Mouse (Mus musculus) layer of hippocampus, postnatal 14 days (tissue): ENCODE measurements around the gene Fdxr. TPM values are rescaled to one million over a fixed set of nuclear protein-coding genes. Genes with fewer than 3 reads are reported as not detected.
A peak's percentile ranks its signal among the peaks of the same experiment; 100 is the strongest.

Source experiments
- DNase-seq, 2 experiments: peaks; one replicate each; pipeline ENCODE4 v3.0.0; 2021 to 2022; ENCODE audit warnings: low spot score in 2 of 2, mixed read lengths in 1 of 2
- total RNA-seq, 2 experiments: library from RNA; stranded (reverse); gene quantifications; 2 replicates each; pipeline ENCODE4 v1.2.3; 2021

Fdxr gene
- total RNA-seq, 2 experiments from 2014 or later = 19.4 to 21.3 TPM

DNA sequence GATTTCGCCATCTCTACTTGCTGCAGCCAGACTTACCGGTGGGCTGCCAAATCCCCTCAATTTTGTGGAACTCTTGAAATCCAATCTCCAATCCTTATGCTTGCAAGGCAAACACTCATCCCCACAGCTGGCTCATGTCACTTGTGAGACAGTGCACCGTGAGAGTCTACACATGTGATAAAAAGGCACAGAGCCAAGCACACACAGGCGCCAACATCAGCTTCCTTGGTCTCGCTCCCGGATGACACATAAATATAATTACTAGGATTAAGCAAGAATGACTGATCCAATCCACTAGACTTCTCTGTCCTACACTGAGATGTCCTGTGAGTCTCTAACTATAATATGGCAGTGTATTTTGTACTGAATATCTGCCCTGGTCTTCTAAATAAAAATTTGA is 14.1 kb upstream of the Fdxr start:
- DNase-seq = no peak

DNA sequence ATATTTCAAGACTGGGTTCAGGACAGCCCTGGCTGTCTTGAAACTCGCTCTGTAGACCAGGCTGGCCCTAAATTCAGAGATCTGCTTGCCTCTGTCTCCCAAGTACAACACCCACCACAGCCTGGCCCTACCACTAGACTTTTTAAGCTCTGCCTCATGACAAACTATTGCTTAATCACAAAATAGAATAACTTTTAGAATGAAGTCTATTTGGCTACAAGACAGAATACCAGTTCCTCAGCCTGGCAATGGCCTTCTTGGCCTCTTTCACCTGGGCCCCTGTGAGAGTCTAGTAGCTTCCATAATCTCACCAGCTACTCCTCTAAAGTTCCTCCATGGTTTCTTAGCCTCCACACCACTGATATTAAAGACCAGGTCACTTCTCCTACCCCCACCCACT is 13.5 kb upstream of the Fdxr start:
- no peak for DNase-seq

DNA sequence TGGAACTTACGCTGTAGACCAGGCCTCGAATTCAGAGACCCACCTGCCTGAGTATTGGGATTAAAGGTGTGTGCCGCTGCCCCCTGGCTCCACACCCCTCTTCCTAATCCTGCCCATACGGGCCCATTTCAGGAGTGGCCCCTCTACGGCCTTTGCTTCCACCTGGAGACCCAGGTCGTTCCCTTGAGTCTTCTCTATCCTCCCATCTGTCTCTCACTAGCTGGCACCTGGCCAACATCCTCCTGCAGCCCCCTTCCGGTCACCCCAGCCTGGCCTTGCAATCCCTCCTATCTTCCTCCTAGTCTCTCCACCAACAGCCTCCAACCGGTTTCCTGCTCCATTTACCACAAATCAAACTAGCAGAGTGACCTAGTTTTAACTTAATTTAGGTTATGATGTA is 13.0 kb upstream of the Fdxr start:
- DNase-seq = no peak

DNA sequence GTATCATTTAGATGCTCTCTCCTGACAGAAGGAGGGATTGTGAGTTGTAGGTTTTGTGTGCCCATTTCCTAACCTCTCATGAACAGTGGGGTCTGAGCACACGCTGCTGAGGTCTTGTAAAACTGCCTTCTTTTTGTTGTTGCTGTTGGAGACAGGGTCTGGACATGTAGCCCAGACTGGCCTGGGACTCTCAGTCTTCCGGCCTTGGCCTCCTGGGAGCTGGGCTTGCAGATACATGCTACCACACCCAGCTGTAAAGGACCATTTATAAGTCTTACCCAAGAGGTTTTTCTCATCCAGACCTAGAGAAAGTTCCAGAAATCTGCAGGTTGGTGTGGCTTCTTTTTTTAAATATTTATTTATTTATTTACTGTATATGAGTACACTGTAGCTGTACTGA is 11.5 kb upstream of the Fdxr start:
- DNase-seq = no peak

DNA sequence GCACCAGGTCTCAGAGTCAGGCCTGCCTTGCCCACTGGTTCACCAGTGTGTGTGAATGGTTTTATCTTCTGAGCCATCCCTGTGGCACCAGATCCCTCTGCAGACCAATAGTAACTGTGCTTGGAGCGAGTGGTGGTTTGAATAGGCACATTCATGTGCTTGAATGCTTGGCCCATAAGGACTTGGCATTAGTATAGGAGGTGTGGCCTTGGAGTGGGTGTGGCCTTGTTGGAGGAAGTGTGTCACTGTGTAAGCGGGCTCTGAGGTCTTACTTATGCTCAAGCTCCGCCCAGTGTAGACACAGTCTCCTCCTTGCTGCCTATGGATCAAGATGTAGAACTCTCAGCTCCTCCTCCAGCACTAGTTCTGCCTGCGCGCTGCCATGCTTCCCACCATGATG is 10.5 kb upstream of the Fdxr start:
- DNase-seq = no peak

DNA sequence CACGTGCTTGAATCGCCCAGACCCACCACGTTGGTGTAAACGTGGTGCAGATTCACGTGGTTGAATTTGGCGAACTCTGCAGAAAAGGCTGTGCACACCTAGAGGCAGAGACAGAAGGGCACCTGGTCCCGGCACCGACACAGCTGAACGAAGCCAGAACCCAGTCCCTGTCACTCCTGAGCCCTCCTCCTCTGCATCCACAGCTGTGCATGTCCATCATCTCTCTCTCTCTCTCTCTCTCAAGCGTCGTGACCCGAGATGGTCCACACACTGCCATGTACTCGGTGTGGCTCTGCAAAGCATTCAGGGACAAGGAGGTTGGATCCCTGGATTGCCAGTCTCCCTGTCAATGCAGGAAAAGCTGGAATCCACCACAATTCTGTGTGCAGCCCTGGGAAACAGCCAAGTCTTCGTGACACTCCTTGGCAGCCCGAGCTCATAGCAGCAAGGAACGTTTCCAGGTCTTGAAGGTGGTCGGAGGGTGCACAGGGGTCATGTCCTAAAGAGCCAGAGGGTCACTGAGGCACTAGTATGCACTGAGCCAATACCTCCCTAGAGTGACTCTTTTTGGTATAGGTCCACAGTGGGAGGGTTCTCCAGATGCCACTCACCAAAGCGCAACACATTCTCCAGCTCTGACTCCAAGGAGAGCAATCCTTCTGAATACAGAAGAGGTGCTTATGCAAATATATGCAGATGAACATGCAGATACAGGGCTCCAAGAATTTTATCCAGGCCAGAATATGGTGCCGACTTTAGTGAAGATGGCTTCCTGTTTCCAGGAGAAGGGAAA is 9.5 kb upstream of the Fdxr start:
- DNase-seq = peak in 1 of 2 experiments; percentile 26

DNA sequence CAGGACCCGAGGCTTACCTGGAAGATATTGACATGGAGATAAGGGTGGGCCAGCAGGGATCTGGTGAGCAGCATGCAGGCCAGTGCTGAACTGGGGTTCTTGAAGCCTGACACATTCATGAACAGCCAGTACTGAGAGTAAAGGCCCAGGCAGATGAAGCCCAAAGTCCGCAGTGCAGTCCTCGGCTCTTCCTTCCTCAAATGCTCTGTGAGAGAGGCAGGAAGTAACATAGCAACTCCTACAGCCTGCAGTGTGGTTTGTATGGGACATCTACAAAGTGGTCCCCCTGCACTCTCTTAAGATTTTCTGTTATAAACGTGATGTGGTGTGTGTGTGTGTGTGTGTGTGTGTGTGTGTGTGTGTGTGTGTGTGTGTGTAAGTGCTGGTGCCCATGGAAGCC is 8.4 kb upstream of the Fdxr start:
- DNase-seq = no peak

DNA sequence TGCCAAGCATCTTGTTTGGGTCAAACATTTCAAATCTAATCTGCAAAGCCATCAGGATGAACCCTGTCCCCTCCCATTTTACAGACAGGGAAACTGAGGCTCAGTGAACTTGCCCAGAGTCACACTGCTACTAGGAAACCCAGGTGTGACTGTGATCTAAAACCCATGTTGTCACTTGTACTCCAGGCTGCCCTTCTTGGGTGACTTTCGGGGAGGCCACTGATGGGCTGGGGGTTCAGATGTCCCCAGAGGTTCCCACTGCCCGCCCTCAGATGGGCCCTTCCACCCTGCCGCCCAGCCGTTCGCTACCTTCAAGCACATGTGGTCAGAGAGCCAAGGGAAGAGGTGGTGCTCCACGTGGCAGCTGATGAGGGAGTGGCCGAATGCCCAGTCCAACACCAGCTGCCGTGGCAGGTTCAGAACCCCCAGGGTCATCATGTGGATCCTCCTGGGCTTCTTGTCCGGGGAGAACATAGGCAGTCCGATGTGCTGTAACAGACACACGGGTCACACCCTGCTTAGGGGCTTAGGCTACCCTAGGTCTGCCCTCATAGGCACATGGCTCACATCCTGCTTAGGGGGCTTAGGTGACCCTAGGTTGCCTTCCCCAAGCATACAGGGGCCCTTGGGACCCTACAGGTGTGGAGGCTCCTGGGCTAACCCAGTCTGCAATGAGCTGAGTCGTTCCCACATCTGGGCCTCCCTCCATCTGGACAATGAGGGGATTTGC is 7.2 kb upstream of the Fdxr start:
- no peak for DNase-seq

DNA sequence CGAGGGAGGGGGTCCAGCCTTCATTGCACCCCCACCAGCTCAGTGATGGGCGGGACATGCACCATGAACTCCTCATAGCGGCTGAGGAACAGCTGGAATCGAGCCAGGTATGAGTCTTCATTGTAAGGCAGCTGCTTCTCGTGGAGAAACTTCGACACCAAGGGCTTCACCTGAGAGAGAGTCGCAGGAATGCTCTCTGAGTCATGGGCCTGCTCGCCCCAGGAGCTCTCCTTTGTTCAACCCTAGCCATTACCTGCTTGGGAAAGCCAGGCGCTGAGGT is 6.6 kb upstream of the Fdxr start:
- no peak for DNase-seq

DNA sequence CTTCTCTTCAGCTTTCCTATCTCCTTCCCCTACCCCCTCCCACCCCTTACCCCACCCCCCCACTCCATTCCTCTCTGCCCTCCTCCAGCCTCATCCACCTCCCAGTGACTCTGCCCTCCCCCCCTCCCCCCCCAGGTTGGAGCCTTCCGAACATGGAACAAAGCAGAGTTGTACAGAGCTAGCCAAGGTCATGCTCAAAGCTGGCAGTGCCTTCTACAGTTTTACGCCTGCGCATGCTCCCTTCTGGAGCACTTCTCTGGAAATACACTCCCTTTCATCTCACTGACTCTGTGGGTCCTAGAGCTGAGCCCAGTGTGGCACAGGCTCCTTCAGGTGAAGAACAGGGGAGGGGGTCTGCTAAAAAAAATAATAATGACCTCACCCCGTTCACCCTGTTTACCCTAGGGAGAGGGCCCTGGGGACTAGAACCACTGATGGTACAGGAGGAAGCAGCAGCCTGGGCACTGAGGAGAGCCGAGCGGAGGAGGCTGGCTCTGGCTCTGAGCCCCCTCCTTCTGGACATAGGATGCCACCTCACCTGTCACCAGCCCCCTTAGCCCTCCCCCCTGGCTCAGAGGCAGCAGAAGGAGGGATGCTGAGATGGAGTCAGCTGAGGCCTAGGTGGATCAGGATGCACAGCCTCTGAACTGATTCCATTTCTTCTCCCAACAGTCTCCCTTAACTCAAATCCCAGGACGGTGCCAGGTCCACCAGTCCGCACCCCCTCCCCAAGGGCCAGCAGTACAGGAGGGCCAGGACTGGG is 6.1 kb upstream of the Fdxr start:
- peak; percentile 28 to 65 for DNase-seq

DNA sequence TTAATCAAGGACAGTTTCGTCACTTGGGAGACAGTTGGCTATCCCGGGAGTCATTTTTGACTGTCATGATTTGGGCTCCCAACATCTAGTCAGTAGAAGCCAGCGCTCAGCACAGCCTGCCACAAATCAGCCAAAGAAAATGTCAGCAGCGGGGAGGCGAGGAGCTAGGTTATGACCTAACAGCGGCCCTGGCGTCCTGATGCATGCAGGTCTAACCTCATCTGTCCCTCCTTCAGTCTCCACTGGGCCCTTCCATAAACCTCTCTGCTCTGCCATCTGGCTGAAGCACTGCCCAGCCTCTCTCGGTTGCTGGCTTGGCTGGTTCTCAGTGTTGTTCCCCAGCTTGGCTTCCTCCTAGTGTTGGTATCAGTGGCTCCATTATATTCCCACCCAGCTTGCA is 5.4 kb upstream of the Fdxr start:
- peak; percentile 63 to 77 for DNase-seq

DNA sequence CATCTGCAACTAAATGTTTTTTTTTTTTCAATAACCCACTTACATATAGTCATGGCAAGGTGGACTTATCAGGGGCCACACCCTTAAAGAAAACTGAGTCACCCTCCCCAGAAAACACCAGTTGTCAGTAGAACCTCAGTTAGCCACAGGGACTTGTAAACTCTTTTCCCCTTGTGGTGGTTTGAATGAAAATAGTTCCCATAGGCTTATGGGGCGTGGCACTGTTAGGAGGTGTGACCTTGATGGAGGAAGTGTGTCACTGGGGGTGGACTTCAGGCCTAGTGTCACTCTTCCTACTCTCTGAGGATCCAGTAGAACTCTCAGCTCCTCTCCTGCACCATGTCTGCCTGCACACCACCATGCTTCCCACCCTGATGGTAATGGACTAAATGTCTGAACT is 2.9 kb upstream of the Fdxr start:
- DNase-seq = no peak

DNA sequence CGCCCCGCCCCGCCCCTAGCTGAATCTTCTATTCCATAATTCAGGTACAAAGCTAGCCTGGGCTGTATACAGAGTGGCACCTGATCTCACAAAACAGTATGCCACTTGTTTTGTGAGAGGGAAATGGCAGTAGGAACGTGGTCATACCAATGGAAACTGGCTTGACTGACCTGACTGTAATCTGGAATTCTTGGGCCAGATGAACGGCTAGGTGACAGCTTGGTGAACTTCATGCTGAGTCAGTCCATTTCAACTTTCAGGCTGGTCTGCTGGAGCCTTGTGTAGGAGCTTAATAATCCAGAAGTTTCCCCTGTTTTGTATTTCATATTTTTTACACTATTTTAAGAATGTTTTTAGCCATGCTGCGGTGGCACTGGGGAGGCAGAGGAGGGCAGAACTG is 1.3 kb upstream of the Fdxr start:
- no peak for DNase-seq

DNA sequence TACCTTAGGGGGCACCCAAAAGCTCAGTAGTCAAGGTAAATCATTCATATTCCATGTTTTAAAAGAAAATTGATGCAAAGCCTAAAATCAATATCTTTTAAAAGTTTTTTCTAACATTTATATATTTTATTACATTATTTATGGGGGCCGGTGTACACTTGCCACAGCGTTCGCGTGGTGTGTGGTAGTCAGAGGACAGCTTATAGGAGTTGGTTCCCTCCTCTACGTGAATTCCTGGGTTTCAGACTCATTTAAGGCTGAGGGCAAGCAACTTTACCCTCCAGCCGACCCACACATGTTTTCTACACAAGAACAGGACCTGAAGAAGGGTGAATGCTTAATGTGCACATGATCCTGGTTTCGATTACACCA is 740 bp upstream of the Fdxr start:
- no peak for DNase-seq

DNA sequence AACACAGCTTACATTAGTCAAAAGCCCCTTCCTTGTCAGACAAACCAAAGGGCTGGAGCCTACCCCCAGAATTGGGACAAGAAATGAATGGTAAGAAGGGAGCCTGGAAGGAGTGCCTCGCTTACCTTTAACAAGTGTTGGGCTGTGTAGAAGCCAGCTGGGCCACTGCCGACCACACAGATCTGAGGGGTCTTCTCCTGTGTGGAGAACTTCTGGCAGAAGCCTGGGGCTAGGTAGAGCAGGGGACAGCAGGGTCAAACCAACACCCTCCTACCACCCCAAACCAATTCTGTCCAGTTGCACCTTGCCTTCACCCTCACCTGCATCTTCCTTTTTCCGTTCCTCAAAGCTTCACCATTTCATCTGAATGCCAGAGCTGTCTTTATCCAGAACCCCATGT is 896 bp downstream of the Fdxr start:
- DNase-seq = no peak

DNA sequence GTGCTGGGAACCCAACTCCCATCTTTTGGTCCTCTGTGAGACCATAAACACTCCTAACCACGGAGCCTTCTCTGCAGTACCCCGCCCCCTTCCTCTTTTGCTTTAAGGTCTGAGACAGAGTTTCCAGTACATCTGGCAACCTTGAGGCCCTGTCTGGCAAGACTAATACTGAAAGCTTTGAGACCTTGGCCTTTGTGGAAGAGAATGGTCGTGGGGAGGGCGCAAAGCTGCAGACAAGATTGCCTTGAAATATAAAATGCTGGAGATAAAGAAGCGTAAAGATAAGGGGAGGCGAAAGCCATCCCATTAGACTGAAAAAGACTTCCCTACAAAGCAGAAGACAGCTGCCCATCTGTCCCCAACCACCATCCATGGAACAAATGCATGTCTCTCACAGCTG is 1.3 kb downstream of the Fdxr start:
- DNase-seq = no peak

DNA sequence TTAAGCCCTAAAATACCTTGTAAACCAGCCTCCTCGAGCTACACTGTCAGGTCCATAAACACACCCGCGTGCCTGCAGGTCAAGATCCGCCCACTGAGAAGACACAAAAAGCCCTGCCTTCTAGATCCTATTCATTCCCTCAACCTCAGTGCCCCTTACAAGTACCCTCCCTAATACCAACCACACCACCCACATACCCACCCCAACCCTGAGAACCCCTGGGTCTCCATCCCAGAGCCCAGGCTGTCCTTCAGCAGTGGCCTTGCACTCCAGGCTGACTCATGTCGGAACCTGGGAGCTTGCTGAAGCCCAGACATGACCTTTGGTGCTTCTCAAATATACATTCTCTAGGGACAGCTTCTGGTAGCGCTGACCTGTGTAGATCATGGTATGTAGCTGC is 2.1 kb downstream of the Fdxr start:
- no peak for DNase-seq

DNA sequence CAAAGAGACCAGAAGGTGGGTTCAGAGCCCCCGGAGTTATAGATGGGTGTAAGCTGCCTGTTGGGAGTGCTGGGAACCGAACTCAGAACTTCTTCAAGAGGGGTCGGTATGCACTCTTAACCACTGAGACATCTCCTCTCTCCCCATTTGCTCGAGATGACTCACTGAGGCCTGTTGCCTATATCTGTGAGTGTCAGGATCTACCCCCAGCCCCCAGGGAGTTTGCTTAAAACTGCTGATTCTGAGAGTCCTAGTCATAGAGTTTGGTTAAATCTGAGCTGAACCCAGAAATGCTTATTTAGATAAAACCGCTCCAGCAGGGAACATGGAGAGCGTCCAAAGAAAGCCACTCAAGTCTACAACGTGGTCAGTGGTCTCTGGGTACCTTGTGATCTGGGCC is 2.7 kb downstream of the Fdxr start:
- DNase-seq = no peak

DNA sequence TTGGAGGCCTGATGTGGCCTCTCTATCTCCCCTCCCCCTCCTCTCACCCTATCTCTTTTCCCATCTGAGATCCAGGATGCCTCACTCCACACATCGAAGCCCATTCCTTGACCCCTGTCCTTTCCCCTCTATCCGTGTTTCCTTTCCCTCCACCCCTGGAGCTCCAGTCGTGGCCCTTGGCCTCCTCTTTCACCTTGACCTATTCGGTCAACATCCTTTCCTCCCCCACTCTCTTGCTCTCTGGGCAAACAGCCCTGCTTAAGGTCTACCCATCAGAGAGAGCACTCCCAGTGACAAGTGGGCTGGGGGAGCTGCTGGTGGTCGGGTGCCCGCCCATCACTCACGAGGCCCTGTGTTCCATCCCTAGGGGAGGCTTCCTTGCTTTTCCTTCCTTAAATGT is 3.1 kb downstream of the Fdxr start:
- DNase-seq = no peak

DNA sequence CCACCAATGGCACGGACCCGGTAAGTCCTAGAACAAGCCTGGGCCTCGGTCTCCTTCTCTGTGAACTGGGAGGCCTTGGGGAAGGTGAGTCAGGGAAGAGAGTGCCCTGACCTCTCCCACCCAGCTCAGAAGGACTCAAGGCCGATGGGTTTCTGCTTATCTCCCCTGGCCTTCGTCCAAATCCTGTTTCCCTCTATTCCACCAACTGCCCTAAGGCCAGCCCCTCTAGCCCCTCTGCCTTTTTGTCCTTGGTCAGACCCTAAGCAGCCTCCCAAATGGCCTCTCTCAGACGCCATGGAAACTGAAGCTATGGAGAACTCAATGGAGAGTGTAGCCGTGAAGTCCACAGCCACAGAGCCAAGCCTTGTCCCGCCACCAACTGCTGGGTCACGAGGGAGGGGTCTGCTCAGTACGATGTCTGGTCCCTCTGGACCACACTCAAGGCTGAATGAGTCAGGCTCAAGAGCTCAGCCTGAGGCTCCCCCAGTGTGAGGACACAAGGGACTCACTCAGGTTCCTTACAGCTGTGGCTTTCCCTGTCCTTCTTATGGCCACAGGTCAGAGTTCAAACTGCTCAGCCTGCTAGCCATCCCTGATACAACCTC is 3.9 kb downstream of the Fdxr start:
- DNase-seq = no peak

DNA sequence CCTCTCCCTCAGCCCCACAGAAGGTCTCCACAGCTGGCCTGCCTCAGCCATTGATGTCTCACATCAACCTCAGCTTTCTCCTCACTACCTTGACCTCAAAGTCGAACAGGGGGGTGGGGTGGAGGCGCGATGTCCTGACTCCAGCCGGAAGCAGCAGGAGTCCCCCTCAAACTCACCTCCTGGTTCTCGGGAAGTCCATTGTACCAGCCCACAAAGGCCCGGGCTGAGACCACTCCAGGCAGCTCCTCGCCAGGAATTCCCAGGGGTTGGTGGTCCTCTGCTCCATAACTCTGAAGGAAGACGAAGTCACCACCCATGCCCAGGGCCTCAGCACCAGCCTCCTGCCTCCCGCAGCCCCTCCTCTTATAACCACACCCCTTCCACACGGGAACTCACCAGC is 5.4 kb downstream of the Fdxr start:
- DNase-seq = no peak

DNA sequence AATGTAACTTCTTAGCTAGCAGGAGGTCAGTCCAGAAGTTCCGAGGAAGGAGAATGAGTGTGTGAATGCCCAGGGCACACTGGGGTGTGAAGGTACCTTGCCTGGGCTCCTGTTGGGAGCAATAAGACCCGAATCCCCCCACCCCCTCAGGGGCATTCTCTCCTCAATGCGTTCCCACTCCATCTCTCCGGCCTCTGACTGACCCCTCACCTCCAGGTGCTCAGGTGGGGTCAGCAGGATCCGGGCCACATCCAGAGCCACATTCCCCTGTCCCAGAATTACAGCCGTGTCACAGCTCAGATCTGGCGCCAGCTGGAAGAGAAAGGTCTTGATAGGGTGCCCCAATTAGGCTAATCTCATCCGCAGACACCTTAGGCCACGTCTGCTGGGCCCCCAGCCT is 5.8 kb downstream of the Fdxr start:
- DNase-seq = no peak
